Mouse (Mus musculus): ENCODE data around the gene Cgnl1. TPM values are rescaled to one million over a fixed set of nuclear protein-coding genes. Genes with fewer than 3 reads are reported as not detected.

The Cgnl1 gene
- 1.7 and 2.2 TPM in 2 replicates for polyA plus RNA-seq (2015; fragmentation: Nextera tagmentation; extraction: Ambion mirVana)

DNA sequence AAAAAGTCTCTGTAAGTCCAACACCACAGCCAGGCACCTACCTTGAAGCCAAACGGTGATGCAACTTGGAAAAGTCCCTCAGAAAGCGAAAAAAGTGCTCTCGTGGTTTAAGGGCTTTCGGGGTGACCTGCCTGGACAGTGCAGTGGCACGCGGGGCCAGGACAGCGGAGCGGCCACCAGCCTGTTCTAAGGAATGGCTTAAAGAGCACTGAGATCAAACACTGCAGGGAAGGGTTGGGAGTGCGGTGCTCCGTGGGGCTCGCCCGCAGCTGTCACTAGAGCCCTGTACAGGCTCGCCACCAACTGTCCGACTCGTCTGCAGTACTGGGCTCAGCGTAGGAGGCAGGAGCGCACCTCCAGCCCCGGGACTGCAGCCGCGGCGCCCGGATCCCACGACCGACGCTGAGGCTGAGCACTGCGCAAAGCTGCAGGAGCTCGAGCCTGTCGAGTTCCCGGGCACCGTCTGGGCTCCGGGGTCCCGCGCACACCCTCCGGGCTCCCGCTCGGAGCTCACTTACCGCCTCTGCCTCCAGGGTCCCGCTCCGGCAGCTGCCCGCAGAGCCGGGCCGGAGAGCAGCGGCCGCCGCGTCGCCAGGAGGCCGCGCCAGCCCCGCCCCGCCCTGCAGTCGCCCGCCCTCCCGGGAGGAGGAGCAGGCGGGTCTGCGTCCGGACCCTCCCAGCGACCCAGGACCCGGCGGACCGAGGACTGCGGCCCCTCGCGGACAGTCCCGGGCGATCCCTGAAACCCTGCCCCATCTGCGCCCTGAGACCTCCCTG, at the start of gene Cgnl1:
TSS of gene Cgnl1 (minus strand) at position 612 of the 777 bp plus-strand sequence.
- Histone ChIP-seq H3K4me3 (ENCODE audit: low read depth, low read length) (peak within 1 kb of the TSS; percentile 60), H3K27ac (ENCODE audit: low read depth) (peak within 1 kb of the TSS; percentile 66), H3K4me2 (ENCODE audit: low read depth, low read length) (peak within 1 kb of the TSS; percentile 77), H3K27me3 (ENCODE audit: insufficient read depth, low read length) (peaks cover 16% of the 10 kb centered on the region), H3K9ac (replicated peaks) (peak within 1 kb of the TSS; percentile 67), H3K36me3 (replicated peaks; ENCODE audit: insufficient read depth, low read length) (no peaks in the 10 kb centered on the region), H3K4me1 (ENCODE audit: insufficient read depth) (peaks cover 6% of the 10 kb centered on the region), H3K9me3 (ENCODE audit: low read length) (no peaks in the 10 kb centered on the region)
- DNase-seq: peak; percentile 67
- 1% methylated on average over 59 of the region's 67 CpGs for WGBS (ENCODE audit: insufficient replicate concordance)
- ATAC-seq: peak; percentile 91
- TF ChIP-seq CTCF (IDR thresholded peaks at IDR 0.05; ENCODE audit: low read depth) (peak; percentile 20), EP300 (IDR thresholded peaks at IDR 0.05; ENCODE audit: low read depth) (no peak)

DNA sequence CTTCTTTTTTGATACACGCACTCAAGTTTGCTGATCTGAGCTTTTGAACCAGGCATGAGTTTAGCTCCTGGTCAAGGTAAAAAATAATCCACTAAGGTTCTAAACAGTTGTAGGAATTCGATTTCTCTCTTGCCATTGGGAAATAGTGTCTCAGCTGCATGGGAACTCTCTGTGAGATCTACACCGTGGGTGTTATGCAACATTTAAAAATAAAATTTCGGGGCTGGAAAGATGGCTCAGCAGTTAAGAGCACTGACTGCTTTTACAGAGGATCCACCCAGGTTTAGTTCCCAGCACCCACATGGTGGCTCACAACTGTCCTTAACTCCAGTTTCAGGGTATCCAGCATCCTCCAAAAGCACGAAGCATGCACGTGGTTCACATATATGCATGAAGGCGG, 47.1 kb upstream of the Cgnl1 start:
- Histone ChIP-seq H3K9ac (replicated peaks) (no peak overlapping the region), H3K4me3 (ENCODE audit: low read depth, low read length) (no peak overlapping the region), H3K4me2 (ENCODE audit: low read depth, low read length) (no peak overlapping the region), H3K36me3 (replicated peaks; ENCODE audit: insufficient read depth, low read length) (no peaks in the 10 kb centered on the region), H3K9me3 (ENCODE audit: low read length) (no peaks in the 10 kb centered on the region), H3K27me3 (ENCODE audit: insufficient read depth, low read length) (no peaks in the 10 kb centered on the region), H3K27ac (ENCODE audit: low read depth) (no peak overlapping the region), H3K4me1 (ENCODE audit: insufficient read depth) (no peaks in the 10 kb centered on the region)
- 77% methylated on average over 7 of the region's 7 CpGs for WGBS (ENCODE audit: insufficient replicate concordance)
- no peak for DNase-seq
- ATAC-seq: no peak
- no peak for TF ChIP-seq EP300 (IDR thresholded peaks at IDR 0.05; ENCODE audit: low read depth)

DNA sequence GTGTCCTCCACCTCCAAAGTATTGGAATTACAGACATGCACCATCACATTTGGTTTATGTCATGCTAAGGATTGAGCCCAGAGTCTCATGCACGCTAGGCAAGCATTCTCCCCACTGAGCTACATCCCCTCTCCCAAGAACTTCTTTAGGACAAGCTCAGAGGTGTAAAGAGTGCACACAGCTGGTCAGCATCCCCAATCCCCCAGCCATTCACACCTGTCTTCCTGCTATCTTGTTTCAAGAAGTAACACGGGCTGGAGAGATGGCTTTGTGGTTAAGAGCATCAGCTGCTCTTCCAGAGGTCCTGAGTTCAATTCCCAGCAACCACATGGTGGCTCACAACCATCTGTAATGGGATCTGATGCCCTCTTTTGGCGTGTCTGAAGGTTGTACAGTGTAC, 44.7 kb upstream of the Cgnl1 start:
- no peak overlapping the region for H3K9ac ChIP-seq (replicated peaks)
- 47% methylated on average over 3 of the region's 3 CpGs for WGBS (ENCODE audit: insufficient replicate concordance)
- no peaks in the 10 kb centered on the region for H3K36me3 ChIP-seq (replicated peaks; ENCODE audit: insufficient read depth, low read length)
- no peak overlapping the region for H3K4me2 ChIP-seq (ENCODE audit: low read depth, low read length)
- H3K27me3 ChIP-seq (ENCODE audit: insufficient read depth, low read length): no peaks in the 10 kb centered on the region
- TF ChIP-seq EP300 (IDR thresholded peaks at IDR 0.05; ENCODE audit: low read depth) (no peak), CTCF (IDR thresholded peaks at IDR 0.05; ENCODE audit: low read depth) (no peak)
- no peak for DNase-seq
- no peaks in the 10 kb centered on the region for H3K9me3 ChIP-seq (ENCODE audit: low read length)
- no peak for ATAC-seq
- no peak overlapping the region for H3K4me3 ChIP-seq (ENCODE audit: low read depth, low read length)
- no peak overlapping the region for H3K27ac ChIP-seq (ENCODE audit: low read depth)
- H3K4me1 ChIP-seq (ENCODE audit: insufficient read depth): no peaks in the 10 kb centered on the region

DNA sequence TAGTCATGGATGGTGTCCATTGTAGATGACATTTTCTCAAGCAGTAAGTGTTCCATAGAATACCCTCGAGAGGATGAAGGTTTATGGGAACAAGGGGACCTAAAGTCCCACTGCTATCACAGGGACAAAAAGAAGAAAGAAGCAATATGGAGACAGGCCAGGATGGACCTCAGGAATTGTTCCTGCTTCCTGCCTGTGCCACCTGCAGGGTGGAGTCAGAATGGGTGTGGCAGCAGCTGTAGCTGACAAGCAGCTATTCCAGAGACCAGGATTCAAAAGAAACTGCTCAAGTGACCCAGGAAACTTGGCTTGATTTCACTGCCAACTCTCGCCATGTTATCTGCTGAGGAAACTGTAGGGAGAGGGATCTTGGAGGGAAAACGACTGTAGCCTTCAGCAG, 42.2 kb upstream of the Cgnl1 start:
- no peaks in the 10 kb centered on the region for H3K9me3 ChIP-seq (ENCODE audit: low read length)
- no peak overlapping the region for H3K4me2 ChIP-seq (ENCODE audit: low read depth, low read length)
- TF ChIP-seq CTCF (IDR thresholded peaks at IDR 0.05; ENCODE audit: low read depth) (no peak), EP300 (IDR thresholded peaks at IDR 0.05; ENCODE audit: low read depth) (no peak)
- no peaks in the 10 kb centered on the region for H3K27me3 ChIP-seq (ENCODE audit: insufficient read depth, low read length)
- 69% methylated on average over 3 of the region's 3 CpGs for WGBS (ENCODE audit: insufficient replicate concordance)
- no peaks in the 10 kb centered on the region for H3K4me1 ChIP-seq (ENCODE audit: insufficient read depth)
- no peak overlapping the region for H3K27ac ChIP-seq (ENCODE audit: low read depth)
- DNase-seq: no peak
- H3K4me3 ChIP-seq (ENCODE audit: low read depth, low read length): no peak overlapping the region
- H3K36me3 ChIP-seq (replicated peaks; ENCODE audit: insufficient read depth, low read length): no peaks in the 10 kb centered on the region
- no peak for ATAC-seq
- no peak overlapping the region for H3K9ac ChIP-seq (replicated peaks)

DNA sequence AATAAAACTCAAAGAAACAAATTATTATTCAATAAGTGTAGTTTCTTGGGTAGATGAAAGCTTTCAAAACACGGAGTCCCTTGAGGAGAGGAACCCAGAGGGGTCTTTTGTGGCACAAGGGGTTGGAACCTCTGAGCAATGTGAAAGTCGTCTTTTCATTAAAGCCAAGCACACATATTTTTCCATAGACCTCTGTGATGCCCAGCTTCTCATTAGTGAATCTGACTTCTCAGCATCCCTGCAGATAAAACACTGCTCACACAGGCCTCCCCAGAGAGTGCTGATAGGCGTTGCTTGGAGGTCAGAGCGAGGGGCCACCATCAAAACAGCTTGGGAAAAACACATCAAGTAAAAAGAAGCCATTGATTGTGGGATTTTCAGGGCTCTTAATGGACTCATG, 41.5 kb upstream of the Cgnl1 start:
- Histone ChIP-seq H3K9me3 (ENCODE audit: low read length) (no peaks in the 10 kb centered on the region), H3K9ac (replicated peaks) (no peak overlapping the region), H3K36me3 (replicated peaks; ENCODE audit: insufficient read depth, low read length) (no peaks in the 10 kb centered on the region), H3K4me3 (ENCODE audit: low read depth, low read length) (no peak overlapping the region), H3K27ac (ENCODE audit: low read depth) (no peak overlapping the region), H3K4me2 (ENCODE audit: low read depth, low read length) (no peak overlapping the region), H3K4me1 (ENCODE audit: insufficient read depth) (no peaks in the 10 kb centered on the region), H3K27me3 (ENCODE audit: insufficient read depth, low read length) (no peaks in the 10 kb centered on the region)
- TF ChIP-seq CTCF (IDR thresholded peaks at IDR 0.05; ENCODE audit: low read depth): no peak
- TF ChIP-seq EP300 (IDR thresholded peaks at IDR 0.05; ENCODE audit: low read depth): no peak
- WGBS (ENCODE audit: insufficient replicate concordance): 66% methylated on average over 4 of the region's 4 CpGs
- DNase-seq: no peak
- no peak for ATAC-seq

DNA sequence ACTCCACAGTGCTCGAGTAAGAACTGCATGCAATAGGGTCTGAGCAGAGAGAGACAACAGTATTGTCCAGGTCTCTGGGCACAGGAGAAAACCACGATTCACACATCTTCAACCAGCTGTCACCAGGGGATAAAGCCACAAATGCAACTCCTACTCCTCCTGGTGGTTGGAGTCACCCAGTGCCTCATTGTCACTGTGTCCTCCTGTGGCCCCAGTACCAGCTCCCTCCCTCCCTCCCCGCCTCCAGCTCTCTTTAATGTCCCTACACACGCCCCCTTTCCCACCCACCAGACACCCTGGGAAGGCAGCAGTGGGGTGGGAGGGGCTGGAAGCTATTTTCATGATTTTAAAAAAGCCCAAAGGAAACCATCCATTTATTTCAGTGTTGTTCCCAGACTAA, 41.0 kb upstream of the Cgnl1 start:
- H3K9ac ChIP-seq (replicated peaks): no peak overlapping the region
- H3K27me3 ChIP-seq (ENCODE audit: insufficient read depth, low read length): no peaks in the 10 kb centered on the region
- no peak overlapping the region for H3K27ac ChIP-seq (ENCODE audit: low read depth)
- 25% methylated on average over 4 of the region's 4 CpGs for WGBS (ENCODE audit: insufficient replicate concordance)
- no peaks in the 10 kb centered on the region for H3K36me3 ChIP-seq (replicated peaks; ENCODE audit: insufficient read depth, low read length)
- no peak overlapping the region for H3K4me2 ChIP-seq (ENCODE audit: low read depth, low read length)
- no peaks in the 10 kb centered on the region for H3K9me3 ChIP-seq (ENCODE audit: low read length)
- ATAC-seq (no peak), DNase-seq (no peak)
- H3K4me3 ChIP-seq (ENCODE audit: low read depth, low read length): no peak overlapping the region
- H3K4me1 ChIP-seq (ENCODE audit: insufficient read depth): no peaks in the 10 kb centered on the region
- 0 out of 2 replicates have a peak, but pooled peaks have one; percentile 37 for TF ChIP-seq CTCF (IDR thresholded peaks at IDR 0.05; ENCODE audit: low read depth)
- no peak for TF ChIP-seq EP300 (IDR thresholded peaks at IDR 0.05; ENCODE audit: low read depth)

All from liver, postnatal 0 days (tissue).